Mouse (Mus musculus): Measurements from ENCODE around the gene Rbm12. TPM values are rescaled to one million over a fixed set of nuclear protein-coding genes. Genes with fewer than 3 reads are reported as not detected.

The Rbm12 gene
- polyA plus RNA-seq, 1 experiment = 391 TPM

GRCm38 (mm10) chr2:156089799-156090198 is 22.0 kb downstream of the Rbm12 start:
- H3K4me3 ChIP-seq (ENCODE audit: insufficient read depth, low read depth, low read length) = no peak overlapping the region
- H3K4me1 ChIP-seq (ENCODE audit: control insufficient read depth, insufficient read depth, low read length) = peaks cover 2% of the 10 kb centered on the region
- H3K27ac ChIP-seq (ENCODE audit: insufficient read depth, low read depth, low read length) = no peak overlapping the region
- WGBS = 45% methylated on average over 1 of the region's 1 CpGs
- TF ChIP-seq CTCF (IDR thresholded peaks at IDR 0.05; ENCODE audit: insufficient read depth, low read depth, low read length) = no peak
- no peak for TF ChIP-seq POLR2A (IDR thresholded peaks at IDR 0.05; ENCODE audit: insufficient read depth, low read depth, low read length)

- Histone ChIP-seq H3K4me1 (ENCODE audit: control insufficient read depth, insufficient read depth, low read length) (peaks cover 5% of the 10 kb centered on the region), H3K27ac (ENCODE audit: insufficient read depth, low read depth, low read length) (no peak overlapping the region), H3K4me3 (ENCODE audit: insufficient read depth, low read depth, low read length) (no peak overlapping the region)
- TF ChIP-seq POLR2A (IDR thresholded peaks at IDR 0.05; ENCODE audit: insufficient read depth, low read depth, low read length) (no peak), CTCF (IDR thresholded peaks at IDR 0.05; ENCODE audit: insufficient read depth, low read depth, low read length) (no peak)
- 86% methylated on average over 7 of the region's 7 CpGs for WGBS
Measured at GRCm38 (mm10) chr2:156087391-156088110, 24.2 kb downstream of the Rbm12 start.

- WGBS = 66% methylated on average over 3 of the region's 3 CpGs
- no peak for TF ChIP-seq POLR2A (IDR thresholded peaks at IDR 0.05; ENCODE audit: insufficient read depth, low read depth, low read length)
- TF ChIP-seq CTCF (IDR thresholded peaks at IDR 0.05; ENCODE audit: insufficient read depth, low read depth, low read length) = no peak
- H3K4me3 ChIP-seq (ENCODE audit: insufficient read depth, low read depth, low read length) = no peak overlapping the region
- peaks cover 14% of the 10 kb centered on the region for H3K4me1 ChIP-seq (ENCODE audit: control insufficient read depth, insufficient read depth, low read length)
- no peak overlapping the region for H3K27ac ChIP-seq (ENCODE audit: insufficient read depth, low read depth, low read length)
Measured at GRCm38 (mm10) chr2:156084541-156084940, 27.2 kb downstream of the Rbm12 start.

GRCm38 (mm10) chr2:156080391-156080790 is 31.4 kb downstream of the Rbm12 start:
- H3K27ac ChIP-seq (ENCODE audit: insufficient read depth, low read depth, low read length) = no peak overlapping the region
- TF ChIP-seq POLR2A (IDR thresholded peaks at IDR 0.05; ENCODE audit: insufficient read depth, low read depth, low read length) (no peak), CTCF (IDR thresholded peaks at IDR 0.05; ENCODE audit: insufficient read depth, low read depth, low read length) (no peak)
- peaks cover 15% of the 10 kb centered on the region for H3K4me1 ChIP-seq (ENCODE audit: control insufficient read depth, insufficient read depth, low read length)
- no peak overlapping the region for H3K4me3 ChIP-seq (ENCODE audit: insufficient read depth, low read depth, low read length)
- 81% methylated on average over 7 of the region's 7 CpGs for WGBS

- Histone ChIP-seq H3K27ac (ENCODE audit: insufficient read depth, low read depth, low read length) (no peak overlapping the region), H3K4me3 (ENCODE audit: insufficient read depth, low read depth, low read length) (no peak overlapping the region), H3K4me1 (ENCODE audit: control insufficient read depth, insufficient read depth, low read length) (peaks cover 12% of the 10 kb centered on the region)
- 32% methylated on average over 4 of the region's 4 CpGs for WGBS
- no peak for TF ChIP-seq CTCF (IDR thresholded peaks at IDR 0.05; ENCODE audit: insufficient read depth, low read depth, low read length)
Measured at GRCm38 (mm10) chr2:156079674-156080073, 32.1 kb downstream of the Rbm12 start.

GRCm38 (mm10) chr2:156079183-156079560 is 32.6 kb downstream of the Rbm12 start:
- Histone ChIP-seq H3K27ac (ENCODE audit: insufficient read depth, low read depth, low read length) (no peak overlapping the region), H3K4me1 (ENCODE audit: control insufficient read depth, insufficient read depth, low read length) (peaks cover 12% of the 10 kb centered on the region), H3K4me3 (ENCODE audit: insufficient read depth, low read depth, low read length) (no peak overlapping the region)
- TF ChIP-seq POLR2A (IDR thresholded peaks at IDR 0.05; ENCODE audit: insufficient read depth, low read depth, low read length) = no peak
- no peak for TF ChIP-seq CTCF (IDR thresholded peaks at IDR 0.05; ENCODE audit: insufficient read depth, low read depth, low read length)
- 88% methylated on average over 8 of the region's 8 CpGs for WGBS

- 90% methylated on average over 16 of the region's 16 CpGs for WGBS
- TF ChIP-seq POLR2A (IDR thresholded peaks at IDR 0.05; ENCODE audit: insufficient read depth, low read depth, low read length) (no peak), CTCF (IDR thresholded peaks at IDR 0.05; ENCODE audit: insufficient read depth, low read depth, low read length) (no peak)
- no peak overlapping the region for H3K27ac ChIP-seq (ENCODE audit: insufficient read depth, low read depth, low read length)
- no peak overlapping the region for H3K4me3 ChIP-seq (ENCODE audit: insufficient read depth, low read depth, low read length)
- peaks cover 12% of the 10 kb centered on the region for H3K4me1 ChIP-seq (ENCODE audit: control insufficient read depth, insufficient read depth, low read length)
Measured at GRCm38 (mm10) chr2:156078421-156079182, 33.2 kb downstream of the Rbm12 start.

GRCm38 (mm10) chr2:156077461-156077860 is 34.3 kb downstream of the Rbm12 start:
- WGBS = 88% methylated on average over 7 of the region's 7 CpGs
- Histone ChIP-seq H3K4me3 (ENCODE audit: insufficient read depth, low read depth, low read length) (no peak overlapping the region), H3K27ac (ENCODE audit: insufficient read depth, low read depth, low read length) (no peak overlapping the region), H3K4me1 (ENCODE audit: control insufficient read depth, insufficient read depth, low read length) (peaks cover 9% of the 10 kb centered on the region; the same call in 1 of the 2 replicates)
- no peak for TF ChIP-seq CTCF (IDR thresholded peaks at IDR 0.05; ENCODE audit: insufficient read depth, low read depth, low read length)
- TF ChIP-seq POLR2A (IDR thresholded peaks at IDR 0.05; ENCODE audit: insufficient read depth, low read depth, low read length) = no peak

GRCm38 (mm10) chr2:156073725-156074124 is 38.1 kb downstream of the Rbm12 start:
- Histone ChIP-seq H3K4me3 (ENCODE audit: insufficient read depth, low read depth, low read length) (no peak overlapping the region), H3K27ac (ENCODE audit: insufficient read depth, low read depth, low read length) (no peak overlapping the region), H3K4me1 (ENCODE audit: control insufficient read depth, insufficient read depth, low read length) (no peaks in the 10 kb centered on the region)
- 95% methylated on average over 15 of the region's 15 CpGs for WGBS
- TF ChIP-seq CTCF (IDR thresholded peaks at IDR 0.05; ENCODE audit: insufficient read depth, low read depth, low read length) (no peak), POLR2A (IDR thresholded peaks at IDR 0.05; ENCODE audit: insufficient read depth, low read depth, low read length) (no peak)
